Mouse (Mus musculus): ENCODE data around the gene Pitx2.

GRCm38 (mm10) chr3:129195816-129196549 is 3.7 kb upstream of the Pitx2 start:
- TF ChIP-seq GATA1 (IDR thresholded peaks at IDR 0.05; ENCODE audit: borderline replicate concordance, low read length) (no peak), FLI1 (IDR thresholded peaks at IDR 0.05; ENCODE audit: low read length) (no peak)

Data from megakaryocyte, embryonic 14.5 days (primary cell).